Mouse (Mus musculus): ENCODE data around the gene Ss18l2. TPM values are rescaled to one million over a fixed set of nuclear protein-coding genes. Genes with fewer than 3 reads are reported as not detected.

Ss18l2 gene
- polyA plus RNA-seq, 1 experiment from 2014 or later: 134 TPM

DNA sequence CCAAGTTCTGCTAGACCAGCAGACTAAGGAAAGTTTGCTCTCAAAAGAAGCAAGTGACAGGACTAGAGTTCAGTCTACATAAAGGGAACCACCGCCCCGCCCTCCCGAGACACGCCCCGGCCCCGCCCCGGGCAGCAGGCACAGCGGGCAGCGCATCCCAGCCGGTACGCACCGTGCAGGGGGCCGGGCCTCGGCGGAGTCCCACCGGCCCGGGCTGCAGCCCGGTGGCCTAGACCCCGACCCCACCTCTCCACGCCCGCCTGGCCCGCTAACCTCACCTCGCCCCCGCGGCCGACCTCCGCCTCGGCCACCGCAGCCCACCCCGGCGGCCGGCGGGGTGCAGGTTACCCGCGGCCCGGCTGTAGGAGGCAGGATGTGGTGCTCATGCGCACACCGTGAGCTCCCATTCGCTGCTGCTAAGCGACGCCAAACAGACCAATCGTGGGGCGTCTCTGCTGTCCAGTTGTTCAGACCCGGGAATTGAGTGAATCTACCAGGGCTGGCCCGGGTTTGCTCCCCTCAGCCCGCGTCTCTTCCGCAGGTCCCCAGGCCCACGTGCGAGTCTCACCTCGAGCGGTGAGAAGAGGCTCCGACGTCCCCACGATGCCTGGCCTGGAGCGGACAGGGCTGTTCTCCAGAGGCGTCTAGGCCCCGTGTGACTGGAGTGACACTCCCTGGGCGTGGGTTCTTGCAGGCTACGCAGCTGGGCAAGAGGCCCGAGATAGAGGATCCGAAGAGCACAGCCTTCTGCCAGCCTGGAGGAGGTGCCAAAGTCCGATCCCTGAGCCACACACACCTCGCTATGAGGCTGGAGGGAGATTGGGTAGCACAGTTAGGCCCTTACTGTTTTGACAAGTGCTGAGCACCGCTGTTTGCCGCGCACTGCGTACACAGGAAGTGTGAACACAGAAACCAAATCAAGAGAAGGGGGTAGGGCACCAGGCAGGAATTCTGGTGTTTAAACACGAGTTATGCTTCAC lies 5.2 kb upstream of the Ss18l2 start, which contains the start of gene Sec22c:
Gene Sec22c, minus strand, starts transcription at position 845 of the 980 bp plus-strand sequence.
- 1% methylated on average over 69 of the region's 69 CpGs for WGBS
- no peaks in the 10 kb centered on the region for H3K9me3 ChIP-seq
- H3K4me2 ChIP-seq (replicated peaks): peak within 1 kb of the TSS; percentile 91
- ATAC-seq (ENCODE audit: low FRiP score, low read depth): peak; percentile 96
- peak within 1 kb of the TSS; percentile 53; the same call in 1 of the 2 replicates for H3K27ac ChIP-seq
- 0 out of 2 replicates have a peak, but pooled peaks cover 8% of the 10 kb centered on the region for H3K36me3 ChIP-seq
- H3K27me3 ChIP-seq (replicated peaks): no peaks in the 10 kb centered on the region
- H3K4me1 ChIP-seq: peaks cover 31% of the 10 kb centered on the region
- peak within 1 kb of the TSS; percentile 92 for H3K4me3 ChIP-seq
- H3K9ac ChIP-seq: peak within 1 kb of the TSS; percentile 85

DNA sequence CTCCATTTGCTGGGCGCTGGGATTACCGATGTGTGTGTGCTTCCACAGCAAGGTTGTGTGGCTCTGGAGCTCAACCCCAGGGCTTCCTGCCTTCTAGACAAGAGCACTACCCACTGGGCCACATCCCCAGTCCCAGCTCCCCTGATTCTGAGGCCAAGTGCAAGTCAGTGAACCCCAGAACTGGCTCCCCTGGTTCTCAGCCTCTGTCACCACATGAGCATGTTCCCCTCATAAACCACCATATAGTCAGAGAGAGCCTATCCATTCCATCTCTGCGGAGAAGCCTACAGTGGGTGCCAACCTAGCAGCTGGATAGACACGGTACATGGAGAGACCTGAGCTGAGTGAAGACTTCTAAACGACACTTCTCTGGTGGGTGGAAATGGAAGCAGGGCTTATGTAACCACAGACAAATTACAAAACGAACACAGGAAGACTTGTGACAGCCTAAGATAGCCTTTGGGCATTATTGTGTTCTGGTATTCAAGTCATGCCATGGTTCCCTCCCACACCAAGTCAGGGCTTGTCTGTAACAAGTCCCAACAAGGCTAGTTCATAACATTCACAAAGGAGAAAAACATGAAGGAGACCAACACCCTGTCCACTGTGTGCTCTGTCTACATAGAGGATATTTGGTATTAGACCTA lies 4.0 kb upstream of the Ss18l2 start:
- Histone ChIP-seq H3K9ac (no peak overlapping the region), H3K9me3 (no peaks in the 10 kb centered on the region), H3K4me2 (replicated peaks) (peak overlapping the region; percentile 91; the same call in 1 of the 2 replicates), H3K36me3 (no peaks in the 10 kb centered on the region), H3K4me1 (peaks cover 36% of the 10 kb centered on the region), H3K4me3 (no peak overlapping the region), H3K27ac (no peak overlapping the region), H3K27me3 (replicated peaks) (no peaks in the 10 kb centered on the region)
- 82% methylated on average over 6 of the region's 6 CpGs for WGBS
- ATAC-seq (ENCODE audit: low FRiP score, low read depth): no peak

DNA sequence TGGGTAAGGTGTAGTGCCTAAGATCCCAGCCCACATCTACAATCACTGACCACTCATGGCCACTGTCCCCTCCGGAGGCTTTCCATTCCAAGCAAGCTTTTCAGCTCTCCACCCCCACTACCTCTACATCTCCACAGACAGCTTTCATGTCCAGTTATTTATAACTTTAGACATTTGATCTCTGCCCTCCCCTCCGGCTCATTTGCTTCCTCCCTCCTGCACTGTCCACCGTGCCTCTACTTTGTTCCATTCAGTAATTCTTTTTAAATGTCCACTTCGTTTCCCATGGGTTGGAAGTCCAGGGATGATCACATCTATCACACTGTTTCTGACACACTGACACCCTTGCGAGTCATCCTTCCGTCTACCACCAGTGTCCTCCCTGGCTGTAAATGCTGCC lies 2.3 kb upstream of the Ss18l2 start:
- Histone ChIP-seq H3K27me3 (replicated peaks) (no peaks in the 10 kb centered on the region), H3K27ac (no peak overlapping the region), H3K36me3 (peaks cover 6% of the 10 kb centered on the region; the same call in 1 of the 2 replicates), H3K4me3 (no peak overlapping the region), H3K9me3 (no peaks in the 10 kb centered on the region), H3K9ac (no peak overlapping the region), H3K4me1 (peaks cover 42% of the 10 kb centered on the region), H3K4me2 (replicated peaks) (no peak overlapping the region)
- 61% methylated on average over 6 of the region's 6 CpGs for WGBS
- no peak for ATAC-seq (ENCODE audit: low FRiP score, low read depth)

DNA sequence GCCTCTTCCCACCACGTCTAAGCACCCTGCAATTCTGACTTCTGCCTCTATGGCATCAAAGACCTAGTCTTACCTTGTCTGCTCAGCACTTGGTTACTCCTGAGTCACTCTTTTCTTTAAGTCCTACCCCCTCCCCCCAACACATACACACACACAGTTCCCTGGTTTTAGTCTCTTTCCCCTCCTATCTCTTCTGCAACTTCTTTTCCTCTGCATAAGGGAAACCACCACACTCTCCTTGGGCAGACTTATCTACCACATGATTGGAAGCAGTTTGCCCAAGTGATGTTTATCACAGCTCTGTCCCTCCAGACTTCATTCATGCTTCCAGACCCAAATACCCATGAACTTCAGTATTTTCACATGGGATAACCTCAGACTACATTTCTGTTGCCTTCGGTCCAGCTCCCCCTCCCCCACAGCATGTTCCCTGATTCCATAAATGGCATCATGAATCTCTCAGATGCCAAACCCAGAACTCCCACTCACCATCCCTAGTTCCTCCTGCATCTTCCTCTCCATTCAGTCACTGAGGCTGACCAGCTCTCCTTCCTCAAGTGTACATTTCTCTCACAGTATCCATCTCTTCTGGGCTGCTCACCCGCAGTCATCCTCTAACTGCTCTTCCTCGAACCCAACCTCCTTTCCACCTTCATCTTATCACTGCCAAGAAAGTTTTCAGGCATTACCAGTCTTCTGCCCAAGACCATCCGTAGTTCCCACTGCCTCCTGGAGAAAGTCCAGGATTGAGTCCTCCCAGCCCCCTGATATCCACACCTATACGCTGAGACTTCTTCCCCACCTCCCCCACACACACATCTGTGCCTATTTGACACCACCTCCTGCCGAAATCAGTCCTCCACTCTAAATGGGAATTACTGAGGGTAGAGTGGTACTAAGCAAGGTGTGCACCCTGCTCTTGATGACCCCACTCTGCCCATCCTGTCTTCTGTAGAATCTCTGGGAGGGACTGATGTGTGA lies 1.3 kb upstream of the Ss18l2 start:
- 70% methylated on average over 7 of the region's 7 CpGs for WGBS
- Histone ChIP-seq H3K27me3 (replicated peaks) (no peaks in the 10 kb centered on the region), H3K4me2 (replicated peaks) (no peak overlapping the region), H3K4me1 (peaks cover 33% of the 10 kb centered on the region), H3K4me3 (no peak overlapping the region), H3K27ac (no peak overlapping the region), H3K36me3 (peaks cover 16% of the 10 kb centered on the region), H3K9ac (no peak overlapping the region), H3K9me3 (no peaks in the 10 kb centered on the region)
- ATAC-seq (ENCODE audit: low FRiP score, low read depth): no peak

DNA sequence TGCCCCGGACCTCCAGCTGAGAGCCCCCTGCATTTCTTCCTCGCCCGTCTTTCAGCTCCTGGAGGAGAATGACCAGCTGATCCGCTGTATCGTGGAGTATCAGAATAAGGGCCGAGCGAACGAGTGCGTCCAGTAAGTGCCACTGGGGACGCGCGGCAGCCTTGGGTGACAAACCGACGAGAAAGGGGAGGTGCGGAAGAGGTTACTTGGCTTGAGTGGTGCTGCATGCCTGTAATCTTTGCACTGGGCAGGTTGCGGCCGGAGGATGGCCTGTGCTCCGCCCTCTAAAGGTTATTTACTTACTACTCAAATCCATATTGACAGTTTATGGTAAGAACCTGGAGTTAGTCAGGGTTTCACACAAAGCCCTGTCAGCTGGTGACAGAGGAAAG lies 451 bp downstream of the Ss18l2 start:
- Histone ChIP-seq H3K9ac (peak overlapping the region; percentile 89), H3K4me3 (peak overlapping the region; percentile 69), H3K36me3 (peaks cover 17% of the 10 kb centered on the region), H3K9me3 (no peaks in the 10 kb centered on the region), H3K27ac (peak overlapping the region; percentile 72), H3K4me2 (replicated peaks) (peak overlapping the region; percentile 85), H3K27me3 (replicated peaks) (no peaks in the 10 kb centered on the region), H3K4me1 (peaks cover 21% of the 10 kb centered on the region)
- under 1% methylated on average over 18 of the region's 18 CpGs for WGBS
- peak; percentile 42 for ATAC-seq (ENCODE audit: low FRiP score, low read depth)

DNA sequence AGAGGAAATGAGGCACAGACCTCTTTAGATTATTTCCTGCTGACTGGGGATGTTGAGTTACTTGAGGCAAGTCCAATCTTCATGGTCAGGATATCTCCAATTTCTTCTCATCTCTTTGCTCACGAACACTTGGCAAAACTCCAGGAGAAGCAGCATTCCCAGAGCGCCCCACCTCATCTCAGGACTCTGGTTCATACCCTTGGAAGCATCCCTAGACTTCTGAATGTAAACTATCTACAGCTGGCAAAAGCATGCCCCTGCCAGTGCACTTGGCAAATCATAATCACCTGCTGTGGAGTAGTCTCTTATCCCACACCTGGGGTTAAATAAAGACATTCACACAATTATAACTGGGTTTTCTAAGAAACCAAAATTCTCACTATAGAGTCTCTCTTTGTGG lies 6.9 kb downstream of the Ss18l2 start:
- H3K9me3 ChIP-seq: no peaks in the 10 kb centered on the region
- no peak overlapping the region for H3K9ac ChIP-seq
- no peak overlapping the region for H3K4me3 ChIP-seq
- H3K4me1 ChIP-seq: peaks cover 13% of the 10 kb centered on the region
- H3K4me2 ChIP-seq (replicated peaks): no peak overlapping the region
- no peaks in the 10 kb centered on the region for H3K27me3 ChIP-seq (replicated peaks)
- H3K36me3 ChIP-seq: peaks cover 17% of the 10 kb centered on the region
- ATAC-seq (ENCODE audit: low FRiP score, low read depth): no peak
- no peak overlapping the region for H3K27ac ChIP-seq
- 88% methylated on average over 2 of the region's 2 CpGs for WGBS

DNA sequence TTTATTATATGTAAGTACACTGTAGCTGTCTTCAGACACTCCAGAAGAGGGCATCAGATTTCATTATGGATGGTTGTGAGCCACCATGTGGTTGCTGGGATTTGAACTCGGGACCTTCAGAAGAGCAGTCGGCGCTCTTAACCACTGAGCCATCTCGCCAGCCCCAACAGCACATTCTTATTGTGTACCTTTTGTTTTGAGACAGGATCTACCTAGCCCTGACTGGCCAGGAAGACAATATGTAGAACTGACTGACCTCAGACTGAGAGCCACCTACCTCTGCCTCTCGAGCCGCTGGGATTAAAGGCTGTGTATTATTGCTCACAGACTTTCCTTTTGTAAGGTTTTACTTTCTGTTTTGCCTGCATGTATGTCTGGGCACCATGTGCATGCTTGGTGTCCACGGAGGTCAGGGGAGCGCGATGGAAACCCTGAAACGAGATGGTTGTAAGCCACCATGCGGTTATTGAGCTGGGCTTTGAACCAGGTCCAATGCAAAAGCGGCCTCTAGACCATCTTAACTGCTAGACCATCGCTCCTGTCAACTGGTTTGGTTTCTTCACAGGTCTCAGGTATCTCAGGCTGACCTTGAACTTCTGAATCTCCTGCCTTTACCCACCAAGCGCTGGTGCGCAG lies 8.1 kb downstream of the Ss18l2 start:
- Histone ChIP-seq H3K4me2 (replicated peaks) (peak overlapping the region; percentile 90), H3K36me3 (peaks cover 8% of the 10 kb centered on the region), H3K27ac (peak overlapping the region; percentile 92), H3K9me3 (no peaks in the 10 kb centered on the region), H3K4me3 (peak overlapping the region; percentile 93), H3K27me3 (replicated peaks) (no peaks in the 10 kb centered on the region), H3K9ac (peak overlapping the region; percentile 70), H3K4me1 (peaks cover 11% of the 10 kb centered on the region)
- 70% methylated on average over 15 of the region's 15 CpGs for WGBS
- ATAC-seq (ENCODE audit: low FRiP score, low read depth): peak; percentile 18

DNA sequence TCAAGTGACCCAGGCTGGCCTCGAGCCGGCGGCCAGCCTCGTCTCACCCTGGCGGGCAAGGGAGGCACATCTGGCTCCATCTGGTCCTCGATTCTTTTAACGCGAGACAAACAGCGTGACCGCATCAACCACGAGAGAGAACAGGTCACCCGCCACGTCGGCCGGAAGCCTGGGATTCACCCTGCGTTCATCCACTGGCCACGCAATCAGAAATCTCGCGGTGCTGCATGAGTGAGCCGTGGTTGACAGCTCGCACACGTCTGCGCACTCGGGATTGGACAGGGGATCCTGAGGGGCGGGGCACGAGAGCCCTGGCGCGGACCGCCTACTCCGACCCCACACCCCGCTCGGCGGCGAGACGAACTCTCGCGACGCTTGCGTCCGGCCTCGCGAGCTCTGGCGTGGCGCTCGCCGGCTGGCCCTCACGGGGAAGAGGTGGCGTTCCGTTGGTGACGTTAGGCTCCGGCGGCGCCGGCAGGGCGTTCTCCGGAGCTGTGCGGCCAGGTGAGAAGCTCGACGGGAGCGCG lies 8.7 kb downstream of the Ss18l2 start, which contains the start of gene Nktr:
Gene Nktr, plus strand, starts transcription at position 378 of the 527 bp plus-strand sequence.
- Histone ChIP-seq H3K27ac (peak within 1 kb of the TSS; percentile 92), H3K9ac (peak within 1 kb of the TSS; percentile 96), H3K4me1 (peaks cover 11% of the 10 kb centered on the region), H3K4me3 (peak within 1 kb of the TSS; percentile 93), H3K9me3 (no peaks in the 10 kb centered on the region), H3K27me3 (replicated peaks) (no peaks in the 10 kb centered on the region), H3K4me2 (replicated peaks) (peak within 1 kb of the TSS; percentile 90), H3K36me3 (0 out of 2 replicates have a peak, but pooled peaks cover 1% of the 10 kb centered on the region)
- ATAC-seq (ENCODE audit: low FRiP score, low read depth): peak; percentile 99
- WGBS: under 1% methylated on average over 61 of the region's 61 CpGs

DNA sequence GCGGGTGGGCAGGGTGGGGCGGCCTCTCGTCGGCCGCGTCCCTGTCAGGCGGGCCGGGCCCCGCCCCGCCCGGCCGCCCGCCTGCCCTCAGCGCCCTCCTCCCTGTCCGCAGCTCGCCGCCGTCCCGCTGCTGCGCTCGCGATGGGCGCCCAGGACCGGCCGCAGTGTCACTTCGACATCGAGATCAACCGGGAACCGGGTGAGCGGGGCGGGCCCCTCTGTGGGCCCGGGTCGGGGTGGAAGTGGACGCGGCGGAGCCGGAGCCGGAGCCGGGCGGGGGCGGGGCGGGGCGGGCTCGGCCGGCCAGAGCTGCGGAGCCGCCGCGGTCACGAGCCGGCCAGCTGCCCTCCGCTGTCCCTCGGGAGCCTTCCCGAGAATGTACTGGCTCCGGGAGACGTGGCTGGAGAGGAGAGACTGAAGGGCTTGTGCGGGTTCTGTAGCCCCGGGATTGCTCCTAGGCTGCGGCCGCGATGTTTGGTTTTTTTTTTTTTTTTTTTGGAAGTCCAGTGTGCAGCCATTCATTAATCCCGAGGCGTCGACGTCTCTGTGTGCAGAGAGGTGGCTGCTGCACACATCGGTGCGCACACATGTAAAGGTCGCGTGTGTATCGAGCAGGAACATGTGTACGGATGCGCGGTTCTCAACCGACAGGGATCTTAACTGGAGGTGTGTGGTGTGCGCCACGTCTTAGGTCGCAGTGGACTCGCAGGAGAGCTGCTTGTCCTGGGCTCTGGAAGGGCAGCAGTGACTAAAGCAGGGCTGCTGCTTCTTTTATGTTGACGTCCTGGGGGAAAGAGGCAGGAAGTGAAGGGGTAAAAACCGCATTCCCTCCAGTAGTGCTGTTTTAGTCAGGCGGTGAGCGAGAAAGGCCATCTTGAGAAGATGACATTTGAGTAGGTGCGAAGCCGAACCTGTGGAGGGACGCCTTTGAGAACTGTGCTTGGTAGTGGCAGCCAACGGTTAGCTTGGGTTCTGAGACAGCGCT lies 9.5 kb downstream of the Ss18l2 start:
- Histone ChIP-seq H3K27ac (peak overlapping the region; percentile 92), H3K4me3 (peak overlapping the region; percentile 93), H3K9ac (peak overlapping the region; percentile 96), H3K27me3 (replicated peaks) (no peaks in the 10 kb centered on the region), H3K36me3 (no peaks in the 10 kb centered on the region), H3K4me1 (peaks cover 11% of the 10 kb centered on the region), H3K9me3 (no peaks in the 10 kb centered on the region), H3K4me2 (replicated peaks) (peak overlapping the region; percentile 90)
- WGBS: under 1% methylated on average over 75 of the region's 87 CpGs
- ATAC-seq (ENCODE audit: low FRiP score, low read depth): peak; percentile 72

DNA sequence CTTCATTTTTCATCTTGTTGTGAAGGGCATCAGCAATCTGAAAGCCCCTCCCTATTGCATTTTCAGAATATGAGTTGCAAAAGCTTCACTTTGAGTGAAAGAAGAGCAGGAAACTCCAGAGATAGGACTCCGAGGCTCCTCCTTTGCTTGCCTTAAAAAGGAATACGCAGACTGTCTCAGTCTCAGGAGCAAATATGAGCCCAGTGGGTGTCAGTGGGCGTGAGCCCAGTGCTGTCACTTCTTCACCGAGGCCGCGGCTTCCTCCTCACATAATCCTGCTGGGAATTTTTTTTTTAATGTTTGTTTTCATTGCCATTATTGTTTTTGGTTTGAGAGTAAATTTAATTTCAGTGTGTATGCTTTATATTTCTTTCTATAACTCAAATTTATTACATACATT lies 30.4 kb downstream of the Ss18l2 start:
- WGBS: 91% methylated on average over 6 of the region's 6 CpGs
- no peaks in the 10 kb centered on the region for H3K27me3 ChIP-seq (replicated peaks)
- no peak overlapping the region for H3K27ac ChIP-seq
- H3K4me1 ChIP-seq: no peaks in the 10 kb centered on the region
- H3K4me2 ChIP-seq (replicated peaks): no peak overlapping the region
- H3K36me3 ChIP-seq: peaks cover 43% of the 10 kb centered on the region
- H3K4me3 ChIP-seq: no peak overlapping the region
- no peak overlapping the region for H3K9ac ChIP-seq
- H3K9me3 ChIP-seq: no peaks in the 10 kb centered on the region
- ATAC-seq (ENCODE audit: low FRiP score, low read depth): no peak
